8 mouse cellular contexts compared by ENCODE assay signal in the genomic region with DNA sequence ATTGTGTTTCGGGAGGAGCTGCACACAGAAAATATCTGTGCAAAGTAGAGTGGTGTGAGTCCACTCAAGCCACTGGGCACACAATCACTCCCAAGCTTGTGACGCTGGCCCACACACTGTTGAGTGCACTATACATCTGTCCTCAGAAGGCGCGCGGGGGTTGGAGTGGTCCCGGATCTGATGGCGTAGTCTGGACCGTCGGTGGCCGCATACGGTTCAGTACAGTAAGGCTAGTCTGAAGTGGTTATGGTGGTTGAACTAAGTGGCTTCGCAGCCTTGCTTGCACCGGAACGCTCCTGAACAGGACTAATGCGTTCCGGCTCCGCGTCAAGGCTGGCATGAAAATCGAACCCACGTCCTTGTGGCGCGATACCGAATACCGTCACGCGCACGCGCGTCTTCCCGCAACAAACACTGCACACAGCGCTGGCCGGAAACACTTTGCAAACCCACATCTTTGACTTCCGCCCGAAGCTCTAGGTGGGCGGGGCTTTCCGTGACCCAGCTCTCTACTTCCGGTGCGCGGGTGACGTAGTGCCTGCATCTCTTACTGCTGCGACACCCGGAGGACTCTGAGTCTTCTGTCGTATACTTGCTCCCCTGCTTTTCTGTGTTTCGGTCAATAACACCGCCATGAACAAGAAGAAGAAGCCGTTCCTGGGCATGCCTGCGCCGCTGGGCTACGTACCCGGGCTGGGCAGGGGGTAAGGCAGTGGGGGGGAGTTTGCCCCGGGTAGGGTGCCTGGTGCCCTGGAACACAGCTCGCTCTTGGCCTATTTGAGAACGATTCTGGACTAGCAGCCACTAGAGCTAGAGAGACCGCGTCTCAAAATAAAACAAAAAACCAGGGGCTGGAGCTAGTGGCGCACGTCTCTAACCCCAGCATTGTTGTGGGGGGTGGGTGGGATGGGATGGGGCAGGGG. TPM values are rescaled to one million over a fixed set of nuclear protein-coding genes. Genes with fewer than 3 reads are reported as not detected.
DNase-seq lines count a peak whose midpoint lies in the region; ATAC-seq and TF ChIP-seq lines count a peak whose summit lies in the region.

No protein-coding gene starts in this region.

- TF ChIP-seq CTCF in E14TG2a.4 (conservative IDR thresholded peaks at IDR 0.05; ENCODE audit: low read length) = no peak

- peak overlapping the region; percentile 74 for H3K27ac ChIP-seq in forebrain, embryonic 13.5 days
- H3K27ac ChIP-seq in neural tube, embryonic 15.5 days (replicated peaks) = peak overlapping the region; percentile 88

- intact Hi-C loops in heart, postnatal 14 days (cut with DNase I) = no loop called here

- peak; percentile 95 for DNase-seq in c-Kit-positive CD71-positive TER-119-positive erythroid progenitor cells, embryonic 14.5 days (ENCODE audit: low spot score)
- DNase-seq in heart, postnatal 14 days = peak; percentile 95 to 97
- DNase-seq in layer of hippocampus, adult 11-12 months (ENCODE audit: low spot score) = peak; percentile 98
- DNase-seq in lung, adult 18-20 months = peak; percentile 96 to 97
- DNase-seq in testis, postnatal 14 days (ENCODE audit: low spot score) = peak; percentile 95

- H3K9ac ChIP-seq in forebrain, embryonic 13.5 days = peak overlapping the region; percentile 89
- peak overlapping the region; percentile 95 for H3K9ac ChIP-seq in neural tube, embryonic 15.5 days (replicated peaks)

- H3K4me1 ChIP-seq in E14TG2a.4 (replicated peaks; ENCODE audit: low read depth, low read length) = peaks cover 54% of the 10 kb centered on the region
- peaks cover 39% of the 10 kb centered on the region for H3K4me1 ChIP-seq in forebrain, embryonic 13.5 days
- peaks cover 51% of the 10 kb centered on the region for H3K4me1 ChIP-seq in neural tube, embryonic 15.5 days

- 1% methylated on average over 57 of the region's 57 CpGs for WGBS in forebrain, embryonic 13.5 days
- under 1% methylated on average over 57 of the region's 57 CpGs for WGBS in neural tube, embryonic 15.5 days

- ATAC-seq in forebrain, embryonic 13.5 days = peak; percentile 96
- peak; percentile 91 for ATAC-seq in neural tube, embryonic 15.5 days (ENCODE audit: low FRiP score)

- H3K4me2 ChIP-seq in forebrain, embryonic 13.5 days = peak overlapping the region; percentile 75
- peak overlapping the region; percentile 73 for H3K4me2 ChIP-seq in neural tube, embryonic 15.5 days

- no peaks in the 10 kb centered on the region for H3K9me3 ChIP-seq in E14TG2a.4 (ENCODE audit: low read length)
- H3K9me3 ChIP-seq in forebrain, embryonic 13.5 days (replicated peaks) = no peaks in the 10 kb centered on the region
- H3K9me3 ChIP-seq in neural tube, embryonic 15.5 days (replicated peaks) = no peaks in the 10 kb centered on the region

- H3K36me3 ChIP-seq in E14TG2a.4 (ENCODE audit: insufficient read depth, low read length) = peaks cover 14% of the 10 kb centered on the region; the same call in 1 of the 2 replicates
- peaks cover 7% of the 10 kb centered on the region for H3K36me3 ChIP-seq in forebrain, embryonic 13.5 days (ENCODE audit: poor library complexity, severe bottlenecking)
- H3K36me3 ChIP-seq in neural tube, embryonic 15.5 days = peaks cover 7% of the 10 kb centered on the region

- peak overlapping the region; percentile 97 for H3K4me3 ChIP-seq in E14TG2a.4 (replicated peaks; ENCODE audit: low read length)
- H3K4me3 ChIP-seq in forebrain, embryonic 13.5 days = peak overlapping the region; percentile 88
- H3K4me3 ChIP-seq in neural tube, embryonic 15.5 days (replicated peaks) = peak overlapping the region; percentile 88

- no peaks in the 10 kb centered on the region for H3K27me3 ChIP-seq in E14TG2a.4 (ENCODE audit: insufficient read depth, low read length)
- H3K27me3 ChIP-seq in forebrain, embryonic 13.5 days = no peaks in the 10 kb centered on the region
- no peaks in the 10 kb centered on the region for H3K27me3 ChIP-seq in neural tube, embryonic 15.5 days (replicated peaks)

RNA-seq across cellular contexts. Expression of a gene that starts 2.1 kb away (rescaled TPM):
- 88.7 and 105 TPM in 2 replicates for polyA plus RNA-seq in forebrain, embryonic 13.5 days (2015; fragmentation: Nextera tagmentation; extraction: Ambion mirVana)
- 1 to 10 TPM; 1.8 to 2.1 TPM for total RNA-seq in heart, postnatal 14 days (2021)
- 164 and 191 TPM in 2 replicates for polyA plus RNA-seq in neural tube, embryonic 15.5 days (2015; fragmentation: Nextera tagmentation; extraction: Ambion mirVana)

RNA-seq across cellular contexts. Expression of a gene that starts 8.5 kb away (rescaled TPM):
- 49.7 and 56.4 TPM in 2 replicates for polyA plus RNA-seq in forebrain, embryonic 13.5 days (2015; fragmentation: Nextera tagmentation; extraction: Ambion mirVana)
- 10 to 100 TPM; 20.4 to 27.3 TPM for total RNA-seq in heart, postnatal 14 days (2021)
- 68.1 and 87.0 TPM in 2 replicates for polyA plus RNA-seq in neural tube, embryonic 15.5 days (2015; fragmentation: Nextera tagmentation; extraction: Ambion mirVana)

RNA-seq across cellular contexts. Expression of a gene that starts 9.4 kb away (rescaled TPM):
- 67.9 and 74.9 TPM in 2 replicates for polyA plus RNA-seq in forebrain, embryonic 13.5 days (2015; fragmentation: Nextera tagmentation; extraction: Ambion mirVana)
- 10 to 100 TPM; 30.9 to 37.1 TPM for total RNA-seq in heart, postnatal 14 days (2021)
- 58.2 and 61.1 TPM in 2 replicates for polyA plus RNA-seq in neural tube, embryonic 15.5 days (2015; fragmentation: Nextera tagmentation; extraction: Ambion mirVana)

RNA-seq across cellular contexts. Expression of a gene that starts 16.4 kb away (rescaled TPM):
- 54.6 and 58.1 TPM in 2 replicates for polyA plus RNA-seq in forebrain, embryonic 13.5 days (2015; fragmentation: Nextera tagmentation; extraction: Ambion mirVana)
- 10 to 100 TPM; 41.0 to 47.0 TPM for total RNA-seq in heart, postnatal 14 days (2021)
- polyA plus RNA-seq in neural tube, embryonic 15.5 days (2015; fragmentation: Nextera tagmentation; extraction: Ambion mirVana) = 65.6 and 66.7 TPM in 2 replicates

RNA-seq across cellular contexts. Expression of a gene that starts 55.7 kb away (rescaled TPM):
- 0.23 TPM in 1 of 2 replicates, not detected in the other for polyA plus RNA-seq in forebrain, embryonic 13.5 days (2015; fragmentation: Nextera tagmentation; extraction: Ambion mirVana)
- not detected for total RNA-seq in heart, postnatal 14 days (2021)
- 0.20 and 1.3 TPM in 2 replicates for polyA plus RNA-seq in neural tube, embryonic 15.5 days (2015; fragmentation: Nextera tagmentation; extraction: Ambion mirVana)

Comparison
In these comparisons a context has a peak if more than half of its experiments do, and no peak if none do; other contexts are left out.
1. Peak in every context shown above with its lines: DNase-seq, ATAC-seq, H3K4me3 ChIP-seq and H3K27ac ChIP-seq.